Mouse (Mus musculus) liver, embryonic 14.5 days (tissue): ENCODE measurements around the gene Ppard. TPM values are rescaled to one million over a fixed set of nuclear protein-coding genes. Genes with fewer than 3 reads are reported as not detected.

Experiments used
- ATAC-seq: fragments of 200-750 bp; cut with Nextera tagmentation; 2 replicates; pipeline ENCODE4 v1.8.0; 2017; ENCODE audit warnings: moderate number of reproducible peaks, mild to moderate bottlenecking, moderate library complexity; ENCODE audit not compliant: insufficient read depth
- DNase-seq, 3 experiments: peaks; one replicate each; pipeline ENCODE4 v3.0.0-alpha.2; 2012 to 2013; ENCODE audit warnings: low read depth in 3 of 3, low spot score in 3 of 3
- H3K27ac ChIP-seq: fragments of 300-500 bp; sonication (generic); 2 replicates; pipeline ENCODE4 v1.5.1; 2014; ENCODE audit warnings: moderate library complexity, mild to moderate bottlenecking, control low read depth, inconsistent platforms
- H3K27me3 ChIP-seq: fragments of 300-500 bp; sonication (generic); 2 replicates; pipeline ENCODE4 v1.6.1; 2014; ENCODE audit warnings: mild to moderate bottlenecking, low read length, moderate library complexity; ENCODE audit not compliant: control insufficient read depth, insufficient read depth
- H3K36me3 ChIP-seq: fragments of 300-500 bp; sonication (generic); replicated peaks from 2 replicates; pipeline ENCODE4 v1.6.1; 2014; ENCODE audit warnings: low read depth; ENCODE audit not compliant: control insufficient read depth, insufficient read depth
- H3K4me1 ChIP-seq, 2 experiments: fragments of 200-500 bp in 1 of 2; fragments of 300-500 bp in 1 of 2; sonication (generic) in 1 of 2; replicated peaks; 2 replicates each; pipeline ENCODE4 v1.6.1; 2012 to 2014; ENCODE audit warnings: antibody characterized with exemption in 1 of 2, inconsistent platforms in 1 of 2, low read length in 1 of 2; ENCODE audit not compliant: control insufficient read depth in 2 of 2, insufficient read depth in 2 of 2
- H3K4me2 ChIP-seq: fragments of 300-500 bp; sonication (generic); 2 replicates; pipeline ENCODE4 v1.6.1; 2014; ENCODE audit warnings: low read depth, mild to moderate bottlenecking, control low read depth, moderate library complexity
- H3K4me3 ChIP-seq, 2 experiments: fragments of 200-500 bp in 1 of 2; fragments of 300-500 bp in 1 of 2; sonication (generic) in 1 of 2; 2 replicates each; pipeline ENCODE4 v1.5.1; 2012 to 2014; ENCODE audit warnings: low read depth in 2 of 2, low read length in 2 of 2, mild to moderate bottlenecking in 2 of 2, control low read depth in 1 of 2, inconsistent platforms in 1 of 2, moderate library complexity in 1 of 2; ENCODE audit not compliant: insufficient read depth in 1 of 2
- H3K9ac ChIP-seq: fragments of 300-500 bp; sonication (generic); replicated peaks from 2 replicates; pipeline ENCODE4 v1.6.1; 2014; ENCODE audit warnings: mild to moderate bottlenecking, control low read depth, moderate library complexity
- H3K9me3 ChIP-seq: fragments of 300-500 bp; sonication (generic); 2 replicates; pipeline ENCODE4 v1.6.1; 2016; ENCODE audit warnings: low read length, mixed read lengths; ENCODE audit not compliant: control insufficient read depth
- CTCF ChIP-seq: IDR thresholded peaks from 2 replicates; pipeline ENCODE4 v1.5.1; 2016; ENCODE audit warnings: antibody characterized with exemption, low read depth, control low read depth
- EP300 ChIP-seq: IDR thresholded peaks from 2 replicates; pipeline ENCODE4 v1.6.1; 2016; ENCODE audit warnings: antibody characterized with exemption, low read depth
- WGBS: fragments of 180-500 bp; shearing (Covaris S2); extraction: QIAGEN DNeasy Blood & Tissue Kit; methylation state at CpG from one replicate; pipeline ENCODE4 v1.1.7; 2014; ENCODE audit not compliant: insufficient replicate concordance; 5-methylcytosine and 5-hydroxymethylcytosine counted together
- polyA plus RNA-seq, 2 experiments: library from polyadenylated mRNA; depleted of rRNA in 1 of 2; stranded (reverse) in 1 of 2; unstranded in 1 of 2; fragments of >200 nt; fragmentation: Nextera tagmentation in 1 of 2; extraction: Ambion mirVana in 1 of 2; gene quantifications; 2 replicates each; pipeline versions ENCODE4 v1.2.1 to v1.2.3; 2012 to 2014

Ppard gene
- polyA plus RNA-seq, 2 experiments: 0.76 to 5.6 TPM

DNA sequence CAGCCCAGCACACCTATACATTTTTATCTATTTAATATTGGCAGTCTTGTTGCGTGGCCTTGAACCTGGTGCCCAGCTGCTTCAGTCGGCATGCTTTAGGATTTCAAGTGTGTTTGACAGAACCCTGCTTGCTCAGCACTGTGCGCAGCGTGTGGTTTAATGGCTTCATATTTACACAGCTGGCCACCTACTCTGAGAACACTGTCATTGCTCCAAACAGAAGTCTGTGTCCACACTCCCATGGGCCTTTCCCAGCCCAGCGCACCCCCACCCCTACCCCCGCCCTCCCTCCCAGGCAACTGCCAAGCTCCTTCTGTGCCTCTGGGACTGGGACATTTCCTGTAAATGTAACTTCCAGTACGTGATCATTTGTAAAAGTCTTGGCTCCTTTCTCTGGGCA, 20.7 kb downstream of the Ppard start:
- no peaks in the 10 kb centered on the region for H3K27me3 ChIP-seq
- no peaks in the 10 kb centered on the region for H3K36me3 ChIP-seq
- 77% methylated on average over 7 of the region's 7 CpGs for WGBS
- H3K9me3 ChIP-seq: no peaks in the 10 kb centered on the region
- no peak for ATAC-seq
- no peak overlapping the region for H3K9ac ChIP-seq
- H3K4me1 ChIP-seq: peaks cover 0 to 27% of the 10 kb centered on the region in 2 experiments; a peak in 2 of 4 replicates
- no peak overlapping the region for H3K27ac ChIP-seq
- TF ChIP-seq CTCF (no peak), EP300 (no peak)
- no peak overlapping the region for H3K4me2 ChIP-seq
- no peak for DNase-seq
- H3K4me3 ChIP-seq: no peak overlapping the region

DNA sequence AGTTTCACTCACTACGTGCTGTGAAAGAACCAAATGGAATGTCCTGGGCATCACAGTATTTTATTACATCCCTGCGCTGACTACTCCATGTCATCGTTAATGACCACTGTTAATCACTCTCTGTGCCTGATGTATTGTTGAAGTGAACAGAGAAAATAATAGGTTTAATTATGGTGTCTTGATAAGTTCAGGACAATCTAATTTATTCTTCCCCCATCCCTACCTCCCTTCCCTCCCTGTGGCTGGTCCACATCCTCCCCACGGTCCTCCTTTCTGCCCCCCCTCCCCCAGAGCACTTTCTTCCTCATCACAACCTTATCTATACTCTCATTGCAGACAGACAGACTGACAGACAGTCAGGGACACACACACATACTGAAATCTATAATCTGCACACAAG, 22.3 kb downstream of the Ppard start:
- Histone ChIP-seq H3K4me3 (no peak overlapping the region), H3K9me3 (no peaks in the 10 kb centered on the region), H3K9ac (no peak overlapping the region), H3K27ac (no peak overlapping the region), H3K27me3 (no peaks in the 10 kb centered on the region), H3K36me3 (no peaks in the 10 kb centered on the region), H3K4me2 (no peak overlapping the region), H3K4me1 (peaks cover 0 to 18% of the 10 kb centered on the region in 2 experiments; a peak in 2 of 4 replicates)
- TF ChIP-seq EP300 (no peak), CTCF (no peak)
- no peak for DNase-seq
- no peak for ATAC-seq
- WGBS: 55% methylated on average over 4 of the region's 4 CpGs

DNA sequence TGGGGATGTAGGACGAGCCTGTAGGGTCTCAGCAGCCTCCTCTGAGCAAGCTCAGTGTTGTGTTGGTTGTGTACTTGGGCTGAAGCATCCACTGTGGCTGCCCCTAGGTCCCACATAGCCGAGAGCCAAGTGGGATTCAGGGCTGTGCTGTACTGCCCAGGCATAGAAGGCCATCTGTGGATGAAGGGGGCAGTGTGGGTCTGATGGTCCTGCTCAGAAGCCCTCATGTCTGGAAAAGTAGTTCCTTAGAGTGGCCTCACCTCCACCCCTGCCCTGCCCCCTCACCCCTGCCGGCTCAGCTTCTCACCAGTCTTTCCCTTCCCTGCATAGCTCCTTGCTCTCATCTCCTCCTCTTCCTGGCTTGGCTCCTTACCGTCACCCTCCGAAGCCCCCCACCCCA, 23.2 kb downstream of the Ppard start:
- DNase-seq: no peak
- ATAC-seq: no peak
- Histone ChIP-seq H3K4me2 (no peak overlapping the region), H3K27ac (no peak overlapping the region), H3K36me3 (no peaks in the 10 kb centered on the region), H3K4me3 (no peak overlapping the region), H3K4me1 (peaks cover 0 to 18% of the 10 kb centered on the region in 2 experiments; a peak in 2 of 4 replicates), H3K9me3 (no peaks in the 10 kb centered on the region), H3K9ac (no peak overlapping the region), H3K27me3 (no peaks in the 10 kb centered on the region)
- TF ChIP-seq EP300 (no peak), CTCF (no peak)
- WGBS: 42% methylated on average over 5 of the region's 5 CpGs

DNA sequence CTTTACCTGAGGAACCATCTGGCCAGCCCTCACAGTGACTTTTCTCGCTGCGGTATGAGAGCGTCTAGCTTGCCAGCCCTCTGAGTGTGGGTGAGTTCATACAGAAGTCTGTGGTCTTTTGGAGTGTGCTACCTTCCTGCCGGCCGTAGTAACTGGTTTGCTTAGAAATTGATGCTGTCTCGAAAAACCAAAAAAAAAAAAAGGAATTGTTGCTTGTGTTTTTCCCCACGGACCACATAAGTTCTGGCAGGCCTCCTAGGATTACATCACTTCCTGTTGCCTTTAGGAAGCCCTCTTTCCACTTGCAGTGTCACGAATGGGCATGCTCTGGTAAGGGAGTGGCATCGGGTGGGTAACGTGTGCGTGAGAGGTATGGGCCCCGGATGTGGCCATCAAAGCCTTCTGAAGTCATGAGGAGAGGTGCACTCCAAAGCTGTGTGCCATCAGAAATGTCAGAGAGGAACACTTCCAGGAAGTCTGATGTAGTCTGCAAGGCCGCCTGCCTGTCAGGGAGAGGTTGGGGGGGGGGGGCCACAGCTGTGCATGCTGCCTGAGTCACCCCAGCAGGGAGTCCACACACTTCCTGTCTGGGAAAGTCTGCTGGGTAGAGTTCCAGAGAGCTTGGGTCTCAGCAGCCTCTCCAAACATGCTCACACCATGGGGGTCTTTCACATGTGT, 24.3 kb downstream of the Ppard start:
- no peak for TF ChIP-seq CTCF
- no peak for TF ChIP-seq EP300
- Histone ChIP-seq H3K4me2 (no peak overlapping the region), H3K27me3 (no peaks in the 10 kb centered on the region), H3K36me3 (no peaks in the 10 kb centered on the region), H3K4me3 (no peak overlapping the region), H3K27ac (no peak overlapping the region), H3K9ac (no peak overlapping the region), H3K4me1 (peaks cover 0 to 20% of the 10 kb centered on the region in 2 experiments; a peak in 2 of 4 replicates), H3K9me3 (no peaks in the 10 kb centered on the region)
- WGBS: 19% methylated on average over 13 of the region's 13 CpGs
- ATAC-seq (0 out of 2 replicates have a peak, but pooled peaks have one; percentile 15), DNase-seq (no peak)

DNA sequence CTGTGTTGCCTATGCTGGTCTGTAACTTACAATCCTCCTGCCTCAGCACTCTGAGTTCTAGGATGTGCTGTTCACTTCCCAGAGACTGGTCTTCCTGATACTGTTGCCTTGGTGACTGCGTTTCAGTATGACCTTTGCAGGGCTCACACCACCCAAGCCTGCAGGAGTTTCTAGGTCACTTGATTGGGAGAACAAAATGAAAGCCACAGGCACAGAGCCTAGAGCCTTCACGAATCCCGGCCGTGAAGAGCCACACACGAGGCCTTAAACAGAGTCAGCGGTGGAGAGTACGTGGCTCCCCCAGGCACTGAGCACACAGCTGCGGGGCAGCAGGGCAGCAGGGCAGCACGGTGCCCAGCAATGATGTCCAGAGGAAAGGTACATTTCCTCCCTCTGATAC, 25.8 kb downstream of the Ppard start:
- Histone ChIP-seq H3K4me2 (no peak overlapping the region), H3K27ac (no peak overlapping the region), H3K27me3 (no peaks in the 10 kb centered on the region), H3K9ac (no peak overlapping the region), H3K36me3 (no peaks in the 10 kb centered on the region), H3K4me3 (no peak overlapping the region), H3K4me1 (peaks cover 0 to 22% of the 10 kb centered on the region in 2 experiments; a peak in 2 of 4 replicates), H3K9me3 (no peaks in the 10 kb centered on the region)
- no peak for DNase-seq
- TF ChIP-seq CTCF (no peak), EP300 (no peak)
- ATAC-seq: no peak
- WGBS: 78% methylated on average over 9 of the region's 9 CpGs
